Mouse (Mus musculus): ENCODE data around the gene Ctsa.
A peak's percentile ranks its signal among the peaks of the same experiment; 100 is the strongest.
"Not testable (repeated sequence)": the region's sequence is repeated elsewhere in the genome, so short reads cannot be mapped to it uniquely, and the experiment has no call there.

The Ctsa gene

GRCm38 (mm10) chr2:164832748-164833301 lies at the start of gene Ctsa:
Gene Ctsa (plus strand): TSS chr2:164832873.
- no peak for DNase-seq (ENCODE audit: low read depth, low spot score)

GRCm38 (mm10) chr2:164783926-164784581 lies 48.6 kb upstream of the Ctsa start:
- no peak for DNase-seq (ENCODE audit: low read depth, low spot score)

GRCm38 (mm10) chr2:164784869-164785420 lies 47.7 kb upstream of the Ctsa start:
- DNase-seq (ENCODE audit: low read depth, low spot score) = no peak

GRCm38 (mm10) chr2:164785481-164786387 lies 46.9 kb upstream of the Ctsa start, which contains the start of gene Snx21:
Gene Snx21 (plus strand): TSS chr2:164785823.
- DNase-seq (ENCODE audit: low read depth, low spot score) = no peak

- no peak for DNase-seq (ENCODE audit: low read depth, low spot score)
Observed at GRCm38 (mm10) chr2:164786388-164786885, 46.2 kb upstream of the Ctsa start.

GRCm38 (mm10) chr2:164787032-164787431 lies 45.6 kb upstream of the Ctsa start:
- DNase-seq (ENCODE audit: low read depth, low spot score) = no peak

GRCm38 (mm10) chr2:164787779-164788178 lies 44.9 kb upstream of the Ctsa start:
- DNase-seq (ENCODE audit: low read depth, low spot score) = no peak

- DNase-seq (ENCODE audit: low read depth, low spot score) = no peak
Observed at GRCm38 (mm10) chr2:164788411-164788810, 44.3 kb upstream of the Ctsa start.

GRCm38 (mm10) chr2:164790451-164790850 lies 42.2 kb upstream of the Ctsa start:
- DNase-seq (ENCODE audit: low read depth, low spot score) = no peak

- no peak for DNase-seq (ENCODE audit: low read depth, low spot score)
Observed at GRCm38 (mm10) chr2:164791841-164792261, 40.8 kb upstream of the Ctsa start.

- DNase-seq (ENCODE audit: low read depth, low spot score) = no peak
Observed at GRCm38 (mm10) chr2:164792400-164793190, 40.1 kb upstream of the Ctsa start.

- peak; percentile 71 for DNase-seq (ENCODE audit: low read depth, low spot score)
Observed at GRCm38 (mm10) chr2:164793236-164793635, 39.4 kb upstream of the Ctsa start.

GRCm38 (mm10) chr2:164793772-164794171 lies 38.9 kb upstream of the Ctsa start:
- DNase-seq (ENCODE audit: low read depth, low spot score) = no peak

- peak; percentile 64 for DNase-seq (ENCODE audit: low read depth, low spot score)
Observed at GRCm38 (mm10) chr2:164794293-164794692, 38.4 kb upstream of the Ctsa start.

GRCm38 (mm10) chr2:164795868-164796267 lies 36.8 kb upstream of the Ctsa start:
- DNase-seq (ENCODE audit: low read depth, low spot score) = no peak

- not testable (repeated sequence) for DNase-seq (ENCODE audit: low read depth, low spot score)
Observed at GRCm38 (mm10) chr2:164798554-164798953, 34.1 kb upstream of the Ctsa start.

- no peak for DNase-seq (ENCODE audit: low read depth, low spot score)
Observed at GRCm38 (mm10) chr2:164800252-164801004, 32.2 kb upstream of the Ctsa start.

GRCm38 (mm10) chr2:164803201-164803920 lies 29.3 kb upstream of the Ctsa start:
- DNase-seq (ENCODE audit: low read depth, low spot score) = no peak

GRCm38 (mm10) chr2:164803921-164804313 lies 28.8 kb upstream of the Ctsa start:
- no peak for DNase-seq (ENCODE audit: low read depth, low spot score)
